Mouse (Mus musculus) small intestine, adult 2 months (tissue): ENCODE data around the gene Gpr180. TPM values are rescaled to one million over a fixed set of nuclear protein-coding genes. Genes with fewer than 3 reads are reported as not detected.

Experiments used
- H3K27ac ChIP-seq: fragments of 200-500 bp; 2 replicates; pipeline ENCODE4 v1.5.1; 2012; ENCODE audit warnings: low read depth, low read length, control low read depth, inconsistent platforms; ENCODE audit not compliant: insufficient read depth
- H3K27me3 ChIP-seq: fragments of 200-500 bp; 2 replicates; pipeline ENCODE4 v1.6.1; 2012; ENCODE audit warnings: mild to moderate bottlenecking, moderate library complexity, low read length, inconsistent platforms; ENCODE audit not compliant: control insufficient read depth, insufficient read depth
- H3K36me3 ChIP-seq: fragments of 200-500 bp; 2 replicates; pipeline ENCODE4 v1.6.1; 2012; ENCODE audit warnings: mild to moderate bottlenecking, low read length, control low read depth, inconsistent platforms; ENCODE audit not compliant: control insufficient read depth, insufficient read depth
- H3K4me1 ChIP-seq: fragments of 200-500 bp; 2 replicates; pipeline ENCODE4 v1.6.1; 2012; ENCODE audit warnings: low read length, inconsistent platforms, mixed read lengths; ENCODE audit not compliant: control insufficient read depth, insufficient read depth, insufficient read length
- H3K4me3 ChIP-seq: fragments of 200-500 bp; 2 replicates; pipeline ENCODE4 v1.5.1; 2012; ENCODE audit warnings: low read depth, mild to moderate bottlenecking, control low read depth, inconsistent platforms, low read length, moderate library complexity
- CTCF ChIP-seq: fragments of 200-500 bp; IDR thresholded peaks from 2 replicates; pipeline ENCODE4 v1.5.1; 2012; ENCODE audit warnings: low read depth, mild to moderate bottlenecking, control low read depth, inconsistent platforms, low read length, moderate library complexity, mixed read lengths; ENCODE audit not compliant: insufficient replicate concordance, insufficient read length; ENCODE audit errors: extremely low read depth
- POLR2A ChIP-seq: fragments of 200-500 bp; IDR thresholded peaks from 2 replicates; pipeline ENCODE4 v1.6.1; 2012; ENCODE audit warnings: low read depth, mild to moderate bottlenecking, control low read depth, inconsistent platforms, low read length, moderate library complexity
- WGBS: fragments of 180-500 bp; shearing (Covaris S2); methylation state at CpG from one replicate; pipeline ENCODE4 v1.1.7; 2018; 5-methylcytosine and 5-hydroxymethylcytosine counted together
- polyA plus RNA-seq: library from polyadenylated mRNA; depleted of rRNA; stranded (reverse); fragments of >200 nt; gene quantifications from 2 replicates; pipeline ENCODE4 v1.2.3, GENCODE M21; 2012

Gpr180 gene
- polyA plus RNA-seq, 1 experiment = 14.9 TPM

GRCm38 (mm10) chr14:118156740-118157139 is 19.8 kb downstream of the Gpr180 start:
- Histone ChIP-seq H3K4me3 (no peak overlapping the region), H3K36me3 (peaks cover 29% of the 10 kb centered on the region), H3K27ac (no peak overlapping the region), H3K4me1 (no peaks in the 10 kb centered on the region), H3K27me3 (no peaks in the 10 kb centered on the region)
- TF ChIP-seq POLR2A = no peak
- TF ChIP-seq CTCF = no peak
- 86% methylated on average over 10 of the region's 10 CpGs for WGBS

GRCm38 (mm10) chr14:118157146-118157545 is 20.2 kb downstream of the Gpr180 start:
- peak; percentile 94 for TF ChIP-seq CTCF
- TF ChIP-seq POLR2A = no peak
- WGBS = 31% methylated on average over 5 of the region's 5 CpGs
- no peak overlapping the region for H3K27ac ChIP-seq

GRCm38 (mm10) chr14:118161751-118162150 is 24.8 kb downstream of the Gpr180 start:
- no peaks in the 10 kb centered on the region for H3K4me1 ChIP-seq
- no peaks in the 10 kb centered on the region for H3K27me3 ChIP-seq
- H3K27ac ChIP-seq = no peak overlapping the region
- peaks cover 35% of the 10 kb centered on the region for H3K36me3 ChIP-seq
- TF ChIP-seq POLR2A = no peak
- no peak for TF ChIP-seq CTCF
- H3K4me3 ChIP-seq = no peak overlapping the region
- WGBS = 64% methylated on average over 3 of the region's 3 CpGs

More at GRCm38 (mm10) chr14:118157146-118157545, 20.2 kb downstream of the Gpr180 start:
- Histone ChIP-seq H3K4me3 (no peak overlapping the region), H3K4me1 (no peaks in the 10 kb centered on the region), H3K36me3 (peaks cover 31% of the 10 kb centered on the region), H3K27me3 (no peaks in the 10 kb centered on the region)

GRCm38 (mm10) chr14:118162640-118163039 is 25.7 kb downstream of the Gpr180 start:
- H3K27me3 ChIP-seq = no peaks in the 10 kb centered on the region
- TF ChIP-seq POLR2A = no peak
- TF ChIP-seq CTCF = no peak
- H3K27ac ChIP-seq = no peak overlapping the region
- no peaks in the 10 kb centered on the region for H3K4me1 ChIP-seq
- H3K36me3 ChIP-seq = peaks cover 35% of the 10 kb centered on the region
- H3K4me3 ChIP-seq = no peak overlapping the region
- 89% methylated on average over 14 of the region's 14 CpGs for WGBS

- Histone ChIP-seq H3K27ac (no peak overlapping the region), H3K36me3 (no peaks in the 10 kb centered on the region), H3K4me3 (no peak overlapping the region), H3K27me3 (no peaks in the 10 kb centered on the region), H3K4me1 (no peaks in the 10 kb centered on the region)
- 97% methylated on average over 4 of the region's 4 CpGs for WGBS
- TF ChIP-seq CTCF = no peak
- TF ChIP-seq POLR2A = no peak
Observed at GRCm38 (mm10) chr14:118168776-118169175, 31.8 kb downstream of the Gpr180 start.

GRCm38 (mm10) chr14:118173590-118174203 is 36.7 kb downstream of the Gpr180 start:
- Histone ChIP-seq H3K4me3 (no peak overlapping the region), H3K36me3 (no peaks in the 10 kb centered on the region), H3K4me1 (no peaks in the 10 kb centered on the region), H3K27me3 (no peaks in the 10 kb centered on the region), H3K27ac (no peak overlapping the region)
- WGBS = 65% methylated on average over 11 of the region's 11 CpGs
- TF ChIP-seq CTCF = no peak
- TF ChIP-seq POLR2A = no peak

GRCm38 (mm10) chr14:118175071-118175693 is 38.2 kb downstream of the Gpr180 start:
- H3K36me3 ChIP-seq = no peaks in the 10 kb centered on the region
- H3K27ac ChIP-seq = no peak overlapping the region
- H3K4me3 ChIP-seq = no peak overlapping the region
- H3K27me3 ChIP-seq = no peaks in the 10 kb centered on the region
- no peak for TF ChIP-seq POLR2A
- TF ChIP-seq CTCF = no peak
- no peaks in the 10 kb centered on the region for H3K4me1 ChIP-seq
- WGBS = 78% methylated on average over 30 of the region's 30 CpGs
